In the genomic region with DNA sequence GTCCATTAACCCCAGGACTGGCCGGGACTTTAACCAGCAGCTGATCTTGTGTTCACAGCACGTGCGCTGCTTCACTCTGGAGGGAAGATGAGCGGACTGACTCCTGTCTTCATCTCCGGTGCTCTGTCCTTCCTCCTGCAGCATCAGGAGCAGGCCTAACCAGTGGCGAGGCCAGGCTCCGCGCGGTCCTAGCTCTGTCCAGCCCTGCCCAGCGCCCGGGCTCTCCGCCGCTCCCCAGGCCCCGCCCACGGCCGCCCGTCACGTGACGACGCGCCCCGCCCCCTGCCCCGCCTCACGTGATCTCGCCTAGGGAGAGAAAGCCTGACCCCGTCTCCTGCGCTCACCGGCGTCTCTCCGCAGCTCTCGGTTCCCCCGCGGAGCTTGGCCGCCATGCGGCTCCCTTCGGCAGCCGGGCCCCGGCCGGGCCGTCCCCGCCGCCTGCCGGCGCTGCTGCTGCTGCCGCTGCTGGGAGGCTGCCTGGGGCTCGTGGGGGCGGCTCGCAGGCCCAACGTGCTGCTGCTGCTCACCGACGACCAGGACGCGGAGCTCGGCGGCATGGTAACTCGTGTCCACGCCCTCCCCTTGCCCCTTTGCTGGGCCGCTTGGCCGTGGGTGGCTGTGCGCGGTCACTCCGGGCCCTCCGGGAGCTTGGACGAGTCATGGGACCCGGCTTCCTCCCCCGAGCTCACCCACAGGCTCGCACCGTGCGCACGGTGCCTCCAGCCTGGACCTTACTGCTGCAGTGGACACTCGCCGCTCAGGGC, we compare ENCODE assay signal across 8 mouse cellular contexts. TPM values are rescaled to one million over a fixed set of nuclear protein-coding genes. Genes with fewer than 3 reads are reported as not detected.
DNase-seq lines count a peak whose midpoint lies in the region; ATAC-seq lines count a peak whose summit lies in the region.

Gns (plus strand) TSS at position 290 of the 764 bp plus-strand sequence.

- no peaks in the 10 kb centered on the region for H3K9me3 ChIP-seq in intestine, embryonic 14.5 days (ENCODE audit: control insufficient read depth, low read length)

- intact Hi-C loops in left cerebral cortex, postnatal 10 days (cut with DNase I): loop anchor here (5.0 kb wide), 1 partner anchor 58 kb away; no protein-coding TSS in a partner anchor

- peak within 1 kb of the TSS; percentile 76 for H3K4me3 ChIP-seq in intestine, embryonic 14.5 days (ENCODE audit: low read depth, low read length)

- no peaks in the 10 kb centered on the region for H3K27me3 ChIP-seq in intestine, embryonic 14.5 days (replicated peaks; ENCODE audit: control insufficient read depth, insufficient read depth, low read length)

- peak within 1 kb of the TSS; percentile 85 for H3K4me2 ChIP-seq in intestine, embryonic 14.5 days (ENCODE audit: low read length)

- H3K36me3 ChIP-seq in intestine, embryonic 14.5 days (ENCODE audit: control insufficient read depth, insufficient read depth, low read length): 0 out of 2 replicates have a peak, but pooled peaks cover 3% of the 10 kb centered on the region

- H3K4me1 ChIP-seq in intestine, embryonic 14.5 days (replicated peaks; ENCODE audit: control insufficient read depth, insufficient read depth, low read length): peaks cover 11% of the 10 kb centered on the region; the same call in 1 of the 2 replicates

- WGBS in intestine, embryonic 14.5 days: under 1% methylated on average over 72 of the region's 72 CpGs

- peak within 1 kb of the TSS; percentile 78 for H3K9ac ChIP-seq in intestine, embryonic 14.5 days (ENCODE audit: low read length)

- DNase-seq in adrenal gland, adult 18-20 months (ENCODE audit: low spot score in 2 of 2): peak; percentile 88
- DNase-seq in embryo, embryonic 11 days: peak; percentile 95
- peak; percentile 92 for DNase-seq in gastrocnemius, postnatal 25 days
- peak; percentile 98 for DNase-seq in intestine, embryonic 14.5 days (ENCODE audit: low spot score)
- DNase-seq in left cerebral cortex, postnatal 10 days (ENCODE audit: extremely low spot score in 1 of 2, low spot score in 2 of 2): peak; percentile 78 to 93
- DNase-seq in right cerebral cortex, postnatal 10 days (ENCODE audit: low spot score in 2 of 2): peak; percentile 89 to 92
- DNase-seq in urinary bladder, postnatal 14 days (ENCODE audit: low spot score): peak; percentile 87

- ATAC-seq in intestine, embryonic 14.5 days (replicated peaks; ENCODE audit: low FRiP score, low TSS enrichment, low read depth): peak; percentile 97
- ATAC-seq in megakaryocyte progenitor cell, adult 5-6 weeks (replicated peaks; ENCODE audit: poor library complexity): peak; percentile 45

- peak within 1 kb of the TSS; percentile 35; the same call in 1 of the 2 replicates for H3K27ac ChIP-seq in intestine, embryonic 14.5 days (ENCODE audit: low read depth)

RNA-seq across cellular contexts. Expression of gene Gns, which starts in this region (rescaled TPM):
- 100 to 1,000 TPM; 154 to 231 TPM for total RNA-seq in adrenal gland, adult 18-20 months (2021)
- total RNA-seq in gastrocnemius, postnatal 25 days (2021): 10 to 100 TPM; 27.1 to 30.5 TPM
- polyA plus RNA-seq in intestine, embryonic 14.5 days (2014; fragmentation: Nextera tagmentation; extraction: Ambion mirVana): 47.8 and 48.6 TPM in 2 replicates
- 10 to 100 TPM; 72.8 to 73.7 TPM for total RNA-seq in left cerebral cortex, postnatal 10 days (2021)
- 12.1 and 12.6 TPM in 2 replicates for total RNA-seq in megakaryocyte progenitor cell, adult 5-6 weeks (2015)
- total RNA-seq in megakaryocyte progenitor cell, adult 5-6 weeks (2017): 10.6 and 12.0 TPM in 2 replicates

Comparison
In these comparisons a context has a peak if more than half of its experiments do, and no peak if none do; other contexts are left out.
1. Peak in every context shown above with its lines: DNase-seq, ATAC-seq, H3K4me3 ChIP-seq and H3K27ac ChIP-seq.